Mouse (Mus musculus) midbrain, embryonic 12.5 days (tissue): ENCODE results near the gene Mrln. TPM values are rescaled to one million over a fixed set of nuclear protein-coding genes. Genes with fewer than 3 reads are reported as not detected.
A peak's percentile ranks its signal among the peaks of the same experiment; 100 is the strongest.

Experiments used
- ATAC-seq: fragments of 200-750 bp; cut with Nextera tagmentation; 2 replicates; pipeline ENCODE4 v1.8.0; 2017; ENCODE audit warnings: low read depth, moderate TSS enrichment, moderate library complexity; ENCODE audit not compliant: low FRiP score
- H3K27ac ChIP-seq: fragments of 300-500 bp; sonication (generic); replicated peaks from 2 replicates; pipeline ENCODE4 v1.5.1; 2016; ENCODE audit warnings: mild to moderate bottlenecking
- H3K27me3 ChIP-seq: fragments of 300-500 bp; sonication (generic); 2 replicates; pipeline ENCODE4 v1.6.1; 2016; ENCODE audit warnings: mild to moderate bottlenecking
- H3K36me3 ChIP-seq: fragments of 300-500 bp; sonication (generic); 2 replicates; pipeline ENCODE4 v1.6.1; 2016
- H3K4me1 ChIP-seq: fragments of 300-500 bp; sonication (generic); 2 replicates; pipeline ENCODE4 v1.6.1; 2016
- H3K4me2 ChIP-seq: fragments of 300-500 bp; sonication (generic); replicated peaks from 2 replicates; pipeline ENCODE4 v1.6.1; 2016; ENCODE audit warnings: mild to moderate bottlenecking, moderate library complexity
- H3K4me3 ChIP-seq: fragments of 300-500 bp; sonication (generic); 2 replicates; pipeline ENCODE4 v1.5.1; 2016; ENCODE audit warnings: mild to moderate bottlenecking
- H3K9ac ChIP-seq: fragments of 300-500 bp; sonication (generic); replicated peaks from 2 replicates; pipeline ENCODE4 v1.6.1; 2016; ENCODE audit warnings: mild to moderate bottlenecking, moderate library complexity
- H3K9me3 ChIP-seq: fragments of 300-500 bp; sonication (generic); 2 replicates; pipeline ENCODE4 v1.6.1; 2016; ENCODE audit warnings: mild to moderate bottlenecking
- WGBS: fragments of 180-500 bp; shearing (Covaris S2); methylation state at CpG from one replicate; pipeline ENCODE4 v1.1.7; 2016; 5-methylcytosine and 5-hydroxymethylcytosine counted together
- polyA plus RNA-seq: library from polyadenylated mRNA; unstranded; fragments of >200 nt; fragmentation: Nextera tagmentation; extraction: Ambion mirVana; gene quantifications from 2 replicates; pipeline ENCODE4 v1.2.1, GENCODE M21; 2016

Mrln gene
- polyA plus RNA-seq, 1 experiment from 2014 or later, result 0.75 TPM

DNA sequence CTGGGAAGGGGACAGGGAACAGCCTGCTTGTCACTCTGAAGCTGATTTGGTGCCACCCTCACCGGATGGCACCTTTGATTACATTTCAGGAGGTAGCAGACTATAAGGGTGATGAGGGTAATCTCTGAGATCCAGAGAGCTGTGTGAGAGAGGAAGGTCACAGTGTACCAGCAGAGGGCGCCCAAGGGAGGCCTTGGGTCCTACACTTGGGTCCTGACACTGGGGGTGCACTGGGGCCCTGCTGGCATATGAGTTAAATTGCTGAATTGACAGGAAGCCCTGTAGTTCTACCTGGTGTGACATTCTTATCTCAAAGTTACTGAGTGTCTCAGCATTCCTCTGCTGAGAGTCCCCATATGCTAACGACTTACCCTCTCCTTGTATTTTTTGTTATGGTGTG is 31.1 kb upstream of the Mrln start:
- Histone ChIP-seq H3K9ac (no peak overlapping the region), H3K27me3 (no peaks in the 10 kb centered on the region), H3K36me3 (peaks cover 46% of the 10 kb centered on the region), H3K27ac (no peak overlapping the region), H3K4me3 (no peak overlapping the region), H3K9me3 (no peaks in the 10 kb centered on the region), H3K4me2 (no peak overlapping the region), H3K4me1 (peaks cover 7% of the 10 kb centered on the region; the same call in 1 of the 2 replicates)
- no peak for ATAC-seq
- WGBS, result 62% methylated on average over 3 of the region's 3 CpGs

DNA sequence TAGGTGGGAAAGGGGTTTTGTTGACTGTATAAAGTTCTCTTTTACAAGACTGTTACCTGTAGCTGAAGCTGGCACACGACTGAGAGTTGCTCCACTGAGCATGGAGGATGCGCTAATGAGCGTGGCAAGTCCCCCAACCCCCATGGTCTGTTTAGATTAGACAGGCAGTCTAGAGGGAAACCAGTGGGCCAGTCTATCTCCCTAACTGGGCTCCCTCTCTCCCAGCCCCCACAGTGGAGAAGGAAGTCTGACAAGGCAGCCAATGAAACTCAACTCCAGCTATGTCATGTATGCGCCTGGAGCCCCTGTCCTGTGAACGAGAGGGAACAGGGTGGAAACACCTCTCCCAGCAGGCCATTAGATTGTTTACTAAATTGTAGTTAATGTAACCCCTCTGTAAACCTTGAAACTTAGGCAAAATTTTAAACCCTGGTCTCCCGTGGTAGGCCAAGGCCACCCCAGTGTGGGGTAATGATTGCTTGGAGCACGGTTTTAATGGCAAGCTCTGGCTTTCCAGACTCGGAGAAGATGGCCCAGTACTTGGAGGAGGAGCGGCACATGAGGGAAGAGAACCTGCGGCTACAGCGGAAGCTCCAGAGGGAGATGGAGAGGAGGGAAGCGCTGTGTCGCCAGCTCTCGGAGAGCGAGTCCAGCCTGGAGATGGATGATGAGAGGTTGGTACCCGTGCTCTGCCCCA is 29.8 kb upstream of the Mrln start:
- no peak overlapping the region for H3K4me2 ChIP-seq
- 0 out of 2 replicates have a peak, but pooled peaks cover 4% of the 10 kb centered on the region for H3K4me1 ChIP-seq
- WGBS, result 86% methylated on average over 16 of the region's 16 CpGs
- no peaks in the 10 kb centered on the region for H3K9me3 ChIP-seq
- no peak for ATAC-seq
- H3K4me3 ChIP-seq, result no peak overlapping the region
- peaks cover 44% of the 10 kb centered on the region for H3K36me3 ChIP-seq
- no peak overlapping the region for H3K9ac ChIP-seq
- no peak overlapping the region for H3K27ac ChIP-seq
- H3K27me3 ChIP-seq, result no peaks in the 10 kb centered on the region

DNA sequence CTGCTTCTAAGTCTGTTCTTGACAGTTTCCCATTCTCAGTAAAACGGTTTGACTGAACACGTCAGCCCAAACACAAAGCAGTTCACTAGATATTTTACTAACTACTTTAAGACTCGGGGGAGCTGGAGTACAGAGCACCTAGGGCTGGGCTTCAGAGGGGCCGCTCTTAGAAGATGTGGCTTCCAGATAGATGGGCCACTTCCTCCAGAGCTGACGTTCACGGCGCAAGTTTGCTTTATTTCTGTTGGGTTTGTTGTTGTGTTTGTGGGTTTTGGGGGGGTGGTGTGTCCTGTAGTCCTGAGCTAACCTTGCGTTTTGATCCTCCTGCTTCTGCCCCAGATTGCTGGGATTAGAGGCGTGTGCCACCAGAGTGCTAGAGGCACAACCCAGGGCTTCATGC is 23.7 kb upstream of the Mrln start:
- no peaks in the 10 kb centered on the region for H3K9me3 ChIP-seq
- peaks cover 6% of the 10 kb centered on the region; the same call in 1 of the 2 replicates for H3K4me1 ChIP-seq
- H3K4me3 ChIP-seq, result no peak overlapping the region
- ATAC-seq, result no peak
- no peak overlapping the region for H3K4me2 ChIP-seq
- no peak overlapping the region for H3K9ac ChIP-seq
- no peak overlapping the region for H3K27ac ChIP-seq
- no peaks in the 10 kb centered on the region for H3K27me3 ChIP-seq
- WGBS, result 91% methylated on average over 9 of the region's 9 CpGs
- H3K36me3 ChIP-seq, result peaks cover 20% of the 10 kb centered on the region

DNA sequence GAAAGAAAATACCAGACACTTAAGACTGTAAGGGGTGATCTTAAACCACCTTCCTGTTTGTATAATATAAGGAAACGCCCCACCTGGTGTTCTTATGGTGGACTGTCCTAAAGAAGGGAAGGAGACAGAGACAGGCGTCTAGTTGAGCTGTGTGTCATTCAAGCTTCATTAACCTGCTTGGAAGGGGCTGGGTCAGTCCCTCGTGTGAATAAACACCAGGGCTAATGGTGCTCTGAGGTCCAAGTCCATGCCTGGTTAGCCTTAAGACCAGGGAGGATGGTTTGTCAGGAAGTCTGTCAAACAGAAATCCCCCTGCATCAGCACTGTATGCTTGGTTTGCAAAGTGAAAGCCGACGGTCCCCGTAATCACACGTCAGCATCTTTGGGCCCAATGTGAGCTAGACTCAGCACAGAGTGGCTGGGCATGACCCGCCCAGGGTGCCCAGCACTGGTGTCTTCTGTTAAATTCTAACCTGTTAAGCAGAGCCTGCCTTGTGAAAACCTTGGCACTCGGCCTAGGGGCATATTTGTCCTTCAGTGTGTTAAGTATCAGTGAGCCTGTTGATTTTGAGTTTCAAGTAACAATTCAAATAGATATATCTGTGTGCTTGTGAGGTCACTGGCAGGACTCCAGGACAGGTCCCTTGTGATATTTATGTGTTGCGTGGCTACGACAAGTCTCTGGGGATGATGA is 23.0 kb upstream of the Mrln start:
- Histone ChIP-seq H3K4me1 (peaks cover 6% of the 10 kb centered on the region; the same call in 1 of the 2 replicates), H3K27ac (no peak overlapping the region), H3K9ac (no peak overlapping the region), H3K4me3 (no peak overlapping the region), H3K4me2 (no peak overlapping the region), H3K27me3 (no peaks in the 10 kb centered on the region), H3K9me3 (no peaks in the 10 kb centered on the region), H3K36me3 (peaks cover 20% of the 10 kb centered on the region)
- no peak for ATAC-seq
- 91% methylated on average over 11 of the region's 11 CpGs for WGBS

DNA sequence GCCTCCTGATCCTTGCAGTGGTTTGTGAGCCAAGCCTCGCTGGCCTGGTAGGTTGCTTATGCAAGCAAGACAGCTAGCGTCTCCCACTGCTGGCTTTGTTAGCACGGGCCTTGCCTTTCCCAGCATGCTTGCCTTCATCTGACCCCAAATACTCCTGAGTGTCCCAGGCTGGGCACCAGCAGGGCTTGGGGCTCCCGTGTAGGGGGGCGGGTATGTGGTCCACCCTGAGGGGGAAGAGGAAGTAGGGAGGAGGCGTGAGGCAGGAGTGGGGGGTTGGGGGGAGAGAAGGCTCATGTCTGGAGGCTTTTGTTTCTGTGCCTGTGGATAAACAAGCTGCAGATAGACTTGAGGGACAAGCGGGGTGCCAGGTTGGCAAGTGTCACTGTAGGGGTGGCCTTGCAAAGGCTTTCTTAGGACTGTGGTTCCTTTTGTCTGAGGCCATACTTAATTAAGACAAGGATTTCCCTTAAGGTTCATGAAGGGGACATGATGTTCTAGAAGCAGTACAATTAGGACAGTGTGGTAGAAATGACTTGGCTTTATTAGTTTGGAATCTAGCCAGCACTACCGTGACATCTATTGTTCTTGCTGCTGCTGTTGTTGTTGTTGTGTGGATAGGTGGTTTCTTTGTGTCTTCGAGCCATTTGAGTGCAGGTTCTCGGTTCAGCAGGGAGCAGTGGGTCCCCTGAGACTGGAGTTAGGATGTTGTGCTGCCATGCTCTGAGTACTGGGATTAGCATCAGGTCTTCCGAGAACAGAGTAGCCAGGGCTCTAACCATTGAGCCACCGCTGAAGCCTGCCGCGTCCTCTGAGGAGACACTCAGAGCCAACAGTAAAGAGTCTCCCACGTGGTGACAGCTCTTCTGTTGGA is 21.0 kb upstream of the Mrln start:
- Histone ChIP-seq H3K27ac (no peak overlapping the region), H3K36me3 (peaks cover 20% of the 10 kb centered on the region), H3K9me3 (no peaks in the 10 kb centered on the region), H3K4me3 (no peak overlapping the region), H3K9ac (no peak overlapping the region), H3K4me1 (peaks cover 6% of the 10 kb centered on the region; the same call in 1 of the 2 replicates), H3K4me2 (no peak overlapping the region), H3K27me3 (no peaks in the 10 kb centered on the region)
- no peak for ATAC-seq
- 71% methylated on average over 15 of the region's 15 CpGs for WGBS

DNA sequence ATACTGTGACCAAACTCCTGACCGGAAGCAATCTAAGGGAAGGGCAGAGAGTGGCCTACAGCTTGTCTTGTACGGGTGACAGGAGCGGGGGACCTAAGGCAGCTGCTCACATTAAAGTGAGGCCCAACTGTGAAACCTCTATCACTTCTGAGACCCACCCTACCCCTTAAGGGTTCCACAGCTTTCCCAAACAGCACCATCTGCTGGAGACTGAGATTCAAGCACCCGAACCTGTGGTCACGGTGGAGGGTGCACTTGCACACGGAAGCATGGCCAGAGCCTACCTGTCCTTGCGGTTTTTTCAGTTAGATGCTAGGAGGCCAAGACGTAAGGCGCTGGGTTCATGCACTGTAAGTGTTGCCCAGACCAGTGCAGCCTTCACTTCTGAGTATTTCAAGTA is 18.3 kb upstream of the Mrln start:
- Histone ChIP-seq H3K27me3 (no peaks in the 10 kb centered on the region), H3K4me2 (no peak overlapping the region), H3K9me3 (no peaks in the 10 kb centered on the region), H3K4me1 (peaks cover 6% of the 10 kb centered on the region; the same call in 1 of the 2 replicates), H3K9ac (no peak overlapping the region), H3K4me3 (no peak overlapping the region), H3K27ac (no peak overlapping the region), H3K36me3 (peaks cover 34% of the 10 kb centered on the region)
- 0 out of 2 replicates have a peak, but pooled peaks have one; percentile 2 for ATAC-seq
- 80% methylated on average over 9 of the region's 9 CpGs for WGBS

DNA sequence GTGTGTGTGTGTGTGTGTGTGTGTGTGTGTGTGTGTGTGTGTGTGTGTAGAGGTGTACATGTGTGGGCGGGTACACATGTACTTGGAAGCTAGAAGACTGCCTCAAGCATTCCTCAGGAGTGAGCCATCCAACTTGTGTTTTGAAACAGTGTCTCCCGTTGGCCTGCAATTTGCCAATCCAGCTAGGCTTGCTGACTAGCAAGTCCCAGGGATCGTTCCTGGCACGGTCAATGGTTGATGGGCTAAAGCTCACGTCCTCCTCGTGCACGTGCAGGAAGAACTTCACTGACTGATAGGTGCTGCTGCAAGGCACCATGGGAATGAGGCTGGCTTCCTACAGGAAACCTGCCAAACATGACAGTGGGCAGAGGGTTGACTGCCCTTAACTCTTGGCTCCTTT is 17.9 kb upstream of the Mrln start:
- Histone ChIP-seq H3K4me3 (no peak overlapping the region), H3K9ac (no peak overlapping the region), H3K36me3 (peaks cover 38% of the 10 kb centered on the region), H3K4me2 (no peak overlapping the region), H3K27ac (no peak overlapping the region), H3K27me3 (no peaks in the 10 kb centered on the region), H3K4me1 (peaks cover 6% of the 10 kb centered on the region; the same call in 1 of the 2 replicates), H3K9me3 (no peaks in the 10 kb centered on the region)
- no peak for ATAC-seq
- WGBS, result 88% methylated on average over 7 of the region's 7 CpGs

DNA sequence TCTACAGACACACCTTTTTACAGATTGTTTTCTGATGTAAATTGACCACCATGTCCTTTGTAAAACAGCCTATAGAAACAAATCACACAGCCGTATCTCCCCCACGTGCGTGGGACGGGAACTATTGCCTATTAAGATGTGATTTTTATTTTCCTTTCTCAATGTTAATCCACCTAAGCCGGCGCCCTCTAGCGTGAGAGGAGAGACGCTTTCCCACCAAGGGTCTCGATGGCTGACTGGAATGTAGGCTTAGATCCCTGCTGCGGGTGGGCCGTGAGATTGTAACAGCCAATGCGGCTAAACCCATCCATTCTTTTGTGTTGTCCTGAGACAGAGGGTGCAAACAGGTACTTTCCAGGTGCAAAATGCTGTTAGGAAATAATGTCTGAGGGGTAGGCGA is 14.6 kb upstream of the Mrln start:
- no peaks in the 10 kb centered on the region for H3K27me3 ChIP-seq
- H3K9me3 ChIP-seq, result no peaks in the 10 kb centered on the region
- peaks cover 59% of the 10 kb centered on the region for H3K36me3 ChIP-seq
- WGBS, result 80% methylated on average over 13 of the region's 13 CpGs
- no peak overlapping the region for H3K27ac ChIP-seq
- ATAC-seq, result no peak
- H3K4me2 ChIP-seq, result no peak overlapping the region
- H3K9ac ChIP-seq, result no peak overlapping the region
- H3K4me1 ChIP-seq, result no peaks in the 10 kb centered on the region
- H3K4me3 ChIP-seq, result no peak overlapping the region

DNA sequence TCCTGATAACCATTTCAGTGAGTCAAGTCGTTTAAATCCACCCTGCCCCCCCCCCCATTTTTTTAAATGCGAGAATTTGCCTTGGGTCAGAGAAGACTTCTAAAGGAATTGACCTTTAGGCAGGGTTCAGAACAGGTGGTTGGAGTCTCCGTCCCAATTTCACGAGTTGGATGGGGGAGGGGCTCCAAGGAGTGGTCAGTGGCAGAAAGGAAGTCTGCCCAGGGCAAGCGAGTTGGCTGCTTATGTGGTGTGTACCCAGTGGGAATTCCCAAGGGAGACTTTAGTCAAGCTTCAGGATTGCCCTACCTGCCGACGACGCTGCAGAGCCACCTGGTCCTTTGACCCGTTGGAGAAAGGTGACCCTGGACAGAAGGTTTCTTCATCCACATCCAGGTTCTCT is 10.2 kb upstream of the Mrln start:
- Histone ChIP-seq H3K4me1 (no peaks in the 10 kb centered on the region), H3K9me3 (no peaks in the 10 kb centered on the region), H3K4me3 (no peak overlapping the region), H3K27me3 (no peaks in the 10 kb centered on the region), H3K27ac (no peak overlapping the region), H3K36me3 (peaks cover 35% of the 10 kb centered on the region), H3K9ac (no peak overlapping the region), H3K4me2 (no peak overlapping the region)
- WGBS, result 73% methylated on average over 9 of the region's 9 CpGs
- no peak for ATAC-seq

DNA sequence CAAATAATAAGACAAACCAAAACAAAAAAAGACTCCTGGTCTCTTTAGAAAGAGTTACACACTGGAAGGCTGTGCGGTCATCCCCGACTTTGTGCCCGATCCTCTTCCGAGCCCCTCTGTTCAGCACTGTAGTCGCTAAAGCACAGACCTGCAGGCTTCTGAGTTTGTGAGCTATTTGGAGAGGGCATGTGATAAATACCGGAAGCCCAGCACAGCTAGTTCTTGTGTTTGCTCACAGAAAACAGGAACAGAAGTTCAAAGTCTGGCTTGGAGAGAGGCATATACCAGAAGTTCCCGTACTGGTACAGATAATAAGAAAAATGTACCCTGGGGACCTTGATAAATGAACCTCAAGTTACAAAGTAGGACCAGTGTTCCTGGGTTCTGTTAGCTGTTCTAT is 9.2 kb upstream of the Mrln start:
- Histone ChIP-seq H3K36me3 (peaks cover 25% of the 10 kb centered on the region), H3K4me3 (no peak overlapping the region), H3K9me3 (no peaks in the 10 kb centered on the region), H3K27me3 (no peaks in the 10 kb centered on the region), H3K4me2 (no peak overlapping the region), H3K27ac (no peak overlapping the region), H3K9ac (no peak overlapping the region), H3K4me1 (no peaks in the 10 kb centered on the region)
- 81% methylated on average over 7 of the region's 7 CpGs for WGBS
- no peak for ATAC-seq

DNA sequence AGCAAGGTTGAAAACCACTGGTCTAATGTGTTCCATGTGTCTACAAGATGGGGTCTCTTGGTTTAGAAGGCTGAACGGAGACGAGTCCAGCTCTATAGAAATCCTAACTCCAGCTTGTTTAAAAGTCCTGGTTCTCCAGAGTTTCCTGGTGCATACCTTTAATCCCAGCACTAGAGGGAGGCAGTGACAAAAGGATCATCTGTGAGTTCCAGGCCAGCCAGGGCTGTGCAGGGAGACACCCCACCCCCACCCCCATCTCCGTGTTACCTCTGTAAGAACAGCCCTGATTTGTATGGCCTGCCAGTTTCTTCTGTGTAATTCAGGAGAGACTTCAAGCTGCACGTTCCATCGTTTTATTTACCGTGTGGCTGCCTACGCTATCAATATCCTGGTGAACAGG is 8.7 kb upstream of the Mrln start:
- H3K4me2 ChIP-seq, result no peak overlapping the region
- no peak overlapping the region for H3K4me3 ChIP-seq
- H3K4me1 ChIP-seq, result peaks cover 3% of the 10 kb centered on the region; the same call in 1 of the 2 replicates
- 63% methylated on average over 7 of the region's 7 CpGs for WGBS
- no peak for ATAC-seq
- no peaks in the 10 kb centered on the region for H3K9me3 ChIP-seq
- H3K9ac ChIP-seq, result no peak overlapping the region
- H3K27ac ChIP-seq, result no peak overlapping the region
- H3K27me3 ChIP-seq, result no peaks in the 10 kb centered on the region
- H3K36me3 ChIP-seq, result peaks cover 25% of the 10 kb centered on the region

DNA sequence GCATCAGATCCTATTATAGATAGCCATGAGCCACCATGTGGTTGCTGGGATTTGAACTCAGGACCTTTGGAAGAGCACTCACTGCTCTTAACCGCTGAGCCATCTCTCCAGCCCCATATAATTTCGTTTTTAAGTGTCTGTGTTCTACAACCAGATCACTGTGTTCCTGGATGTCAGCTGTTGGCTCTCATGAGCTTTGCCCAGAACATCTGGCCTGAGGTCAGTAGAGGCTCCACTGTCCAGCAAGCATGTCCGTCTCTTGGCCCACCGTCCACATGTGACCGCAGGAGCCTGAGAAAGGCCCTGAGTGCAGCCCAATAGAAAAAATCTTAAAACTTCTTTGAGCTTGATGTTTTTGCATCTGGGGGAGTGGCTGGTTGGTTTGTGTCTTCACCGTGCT is 7.8 kb upstream of the Mrln start:
- Histone ChIP-seq H3K9ac (no peak overlapping the region), H3K27ac (no peak overlapping the region), H3K4me1 (peaks cover 5% of the 10 kb centered on the region; the same call in 1 of the 2 replicates), H3K27me3 (no peaks in the 10 kb centered on the region), H3K4me2 (no peak overlapping the region), H3K36me3 (peaks cover 21% of the 10 kb centered on the region), H3K4me3 (no peak overlapping the region), H3K9me3 (no peaks in the 10 kb centered on the region)
- WGBS, result 89% methylated on average over 6 of the region's 6 CpGs
- no peak for ATAC-seq
